Mouse (Mus musculus) MEL (cell line): ENCODE measurements around the gene Dusp22. TPM values are rescaled to one million over a fixed set of nuclear protein-coding genes. Genes with fewer than 3 reads are reported as not detected.

Source experiments
- DNase-seq: peaks from one replicate; pipeline ENCODE4 v3.0.0; 2011; ENCODE audit warnings: low read depth, low spot score
- H3K27ac ChIP-seq: 2 replicates; pipeline ENCODE4 v1.5.1; 2012; ENCODE audit warnings: low read depth, mild to moderate bottlenecking, control low read depth, low read length, moderate library complexity; ENCODE audit not compliant: control insufficient read depth
- H3K27me3 ChIP-seq, 2 experiments: fragments of 150-350 bp in 1 of 2; sonication (generic) in 1 of 2; 2 replicates each; pipeline ENCODE4 v1.6.1; 2012; ENCODE audit warnings: low read length in 2 of 2, mild to moderate bottlenecking in 2 of 2, improper control_type of control experiment in 1 of 2, moderate library complexity in 1 of 2; ENCODE audit not compliant: insufficient read depth in 2 of 2, control insufficient read depth in 1 of 2
- H3K36me3 ChIP-seq, 2 experiments: 2 replicates each; pipeline ENCODE4 v1.6.1; 2012 to 2014; ENCODE audit warnings: low read length in 2 of 2, improper control_type of control experiment in 1 of 2, inconsistent platforms in 1 of 2, mild to moderate bottlenecking in 1 of 2; ENCODE audit not compliant: insufficient read depth in 2 of 2, control insufficient read depth in 1 of 2
- H3K4me1 ChIP-seq, 2 experiments: fragments of 150-350 bp in 1 of 2; sonication (generic) in 1 of 2; 2 replicates each; pipeline ENCODE4 v1.6.1; 2012; ENCODE audit warnings: low read length in 2 of 2, improper control_type of control experiment in 1 of 2, mild to moderate bottlenecking in 1 of 2; ENCODE audit not compliant: insufficient read depth in 2 of 2, control insufficient read depth in 1 of 2
- H3K4me3 ChIP-seq, 2 experiments: fragments of 150-350 bp in 1 of 2; sonication (generic) in 1 of 2; 2 replicates each; pipeline ENCODE4 v1.5.1; 2012; ENCODE audit warnings: low read depth in 2 of 2, low read length in 2 of 2, mild to moderate bottlenecking in 2 of 2, moderate library complexity in 2 of 2, control low read depth in 1 of 2, improper control_type of control experiment in 1 of 2; ENCODE audit not compliant: control insufficient read depth in 1 of 2, insufficient read depth in 1 of 2
- H3K79me2 ChIP-seq: 2 replicates; pipeline ENCODE4 v1.6.1; 2012; ENCODE audit warnings: mild to moderate bottlenecking, low read length, moderate library complexity; ENCODE audit not compliant: control insufficient read depth, poor library complexity, insufficient read depth
- H3K9ac ChIP-seq: 2 replicates; pipeline ENCODE4 v1.6.1; 2012; ENCODE audit warnings: low read depth, mild to moderate bottlenecking, control low read depth, low read length, moderate library complexity; ENCODE audit not compliant: control insufficient read depth, poor library complexity, severe bottlenecking
- H3K9me3 ChIP-seq: fragments of 150-350 bp; sonication (generic); replicated peaks from 2 replicates; pipeline ENCODE4 v1.6.1; 2012; ENCODE audit warnings: mild to moderate bottlenecking, low read length, improper control_type of control experiment, moderate library complexity; ENCODE audit not compliant: insufficient read depth
- CHD2 ChIP-seq: IDR thresholded peaks from 2 replicates; pipeline ENCODE4 v1.6.1; 2011; ENCODE audit warnings: low read length, improper control_type of control experiment
- EP300 ChIP-seq, 2 experiments: IDR thresholded peaks; 2 replicates each; pipeline ENCODE4 v1.6.1; 2011; ENCODE audit warnings: improper control_type of control experiment in 2 of 2, low read length in 2 of 2, low read depth in 1 of 2, mild to moderate bottlenecking in 1 of 2
- GATA1 ChIP-seq: IDR thresholded peaks from 2 replicates; pipeline ENCODE4 v1.6.1; 2011; ENCODE audit warnings: low read depth, low read length, improper control_type of control experiment
- HCFC1 ChIP-seq: IDR thresholded peaks from 2 replicates; pipeline ENCODE4 v1.6.1; 2012; ENCODE audit warnings: low read depth, mild to moderate bottlenecking, inconsistent platforms, low read length, improper control_type of control experiment, moderate library complexity
- JUND ChIP-seq: IDR thresholded peaks from 2 replicates; pipeline ENCODE4 v1.6.1; 2011; ENCODE audit warnings: low read depth, mild to moderate bottlenecking, improper control_type of control experiment, low read length
- MAFK ChIP-seq: IDR thresholded peaks from 2 replicates; pipeline ENCODE4 v1.6.1; 2011; ENCODE audit warnings: low read depth, mild to moderate bottlenecking, low read length, improper control_type of control experiment, borderline replicate concordance
- MEF2A ChIP-seq: IDR thresholded peaks from 2 replicates; pipeline ENCODE4 v1.6.1; 2014; ENCODE audit warnings: low read depth, mild to moderate bottlenecking, inconsistent platforms, low read length, improper control_type of control experiment; ENCODE audit not compliant: poor library complexity, insufficient replicate concordance, severe bottlenecking; ENCODE audit errors: extremely low read depth
- MXI1 ChIP-seq: IDR thresholded peaks from 2 replicates; pipeline ENCODE4 v1.6.1; 2011; ENCODE audit warnings: mild to moderate bottlenecking, low read depth, low read length, improper control_type of control experiment
- NRF1 ChIP-seq: IDR thresholded peaks from 2 replicates; pipeline ENCODE4 v1.6.1; 2014; ENCODE audit warnings: low read depth, mild to moderate bottlenecking, inconsistent platforms, low read length, improper control_type of control experiment, moderate library complexity; ENCODE audit not compliant: poor library complexity, insufficient read depth, severe bottlenecking
- POLR2AphosphoS2 ChIP-seq: IDR thresholded peaks from 2 replicates; pipeline ENCODE4 v1.6.1; 2011; ENCODE audit warnings: low read length, improper control_type of control experiment
- POLR2AphosphoS5 ChIP-seq: IDR thresholded peaks from 2 replicates; pipeline ENCODE4 v1.6.1; 2012; ENCODE audit warnings: low read depth, borderline replicate concordance, mild to moderate bottlenecking, inconsistent platforms, low read length, moderate library complexity, mixed read lengths
- RAD21 ChIP-seq: IDR thresholded peaks from 2 replicates; pipeline ENCODE4 v1.6.1; 2011; ENCODE audit warnings: mild to moderate bottlenecking, low read depth, low read length, improper control_type of control experiment
- RCOR1 ChIP-seq: IDR thresholded peaks from 2 replicates; pipeline ENCODE4 v1.6.1; 2012; ENCODE audit warnings: low read depth, mild to moderate bottlenecking, inconsistent platforms, low read length, improper control_type of control experiment
- SIN3A ChIP-seq: IDR thresholded peaks from 2 replicates; pipeline ENCODE4 v1.6.1; 2012; ENCODE audit warnings: low read length, improper control_type of control experiment, inconsistent platforms
- SMC3 ChIP-seq: IDR thresholded peaks from 2 replicates; pipeline ENCODE4 v1.6.1; 2011; ENCODE audit warnings: low read depth, low read length, improper control_type of control experiment
- TAL1 ChIP-seq: IDR thresholded peaks from 2 replicates; pipeline ENCODE4 v1.6.1; 2012; ENCODE audit warnings: mild to moderate bottlenecking, inconsistent platforms, low read length, moderate library complexity, mixed read lengths
- TBP ChIP-seq: IDR thresholded peaks from 2 replicates; pipeline ENCODE4 v1.8.0; 2011; ENCODE audit warnings: low read depth, low read length, improper control_type of control experiment
- UBTF ChIP-seq: IDR thresholded peaks from 2 replicates; pipeline ENCODE4 v1.6.1; 2012; ENCODE audit warnings: low read depth, mild to moderate bottlenecking, inconsistent platforms, low read length, improper control_type of control experiment, moderate library complexity, borderline replicate concordance; ENCODE audit not compliant: insufficient read depth
- USF1 ChIP-seq: IDR thresholded peaks from 2 replicates; pipeline ENCODE4 v1.6.1; 2014; ENCODE audit warnings: low read depth, mild to moderate bottlenecking, inconsistent platforms, low read length, improper control_type of control experiment, moderate library complexity
- ZC3H11A ChIP-seq: IDR thresholded peaks from 2 replicates; pipeline ENCODE4 v1.6.1; 2012; ENCODE audit warnings: low read depth, mild to moderate bottlenecking, inconsistent platforms, low read length, improper control_type of control experiment
- polyA plus RNA-seq, 2 experiments: library from polyadenylated mRNA; stranded (reverse) in 1 of 2; unstranded in 1 of 2; fragments of >175 nt in 1 of 2; fragments of >200 nt in 1 of 2; gene quantifications; 2 replicates each; pipeline versions ENCODE4 v1.2.1 to v1.2.4; 2012; ENCODE audit warnings: low replicate concordance in 2 of 2, low read depth in 1 of 2; ENCODE audit not compliant: insufficient read length in 2 of 2, insufficient read depth in 1 of 2, missing spikeins in 1 of 2
- total RNA-seq: library from RNA; depleted of rRNA; stranded (reverse); fragments of 300-350 nt; gene quantifications from 2 replicates; pipeline ENCODE4 v1.2.3, GENCODE M21; 2012

Gene Dusp22
- total and polyA plus RNA-seq, 3 experiments = not detected

DNA sequence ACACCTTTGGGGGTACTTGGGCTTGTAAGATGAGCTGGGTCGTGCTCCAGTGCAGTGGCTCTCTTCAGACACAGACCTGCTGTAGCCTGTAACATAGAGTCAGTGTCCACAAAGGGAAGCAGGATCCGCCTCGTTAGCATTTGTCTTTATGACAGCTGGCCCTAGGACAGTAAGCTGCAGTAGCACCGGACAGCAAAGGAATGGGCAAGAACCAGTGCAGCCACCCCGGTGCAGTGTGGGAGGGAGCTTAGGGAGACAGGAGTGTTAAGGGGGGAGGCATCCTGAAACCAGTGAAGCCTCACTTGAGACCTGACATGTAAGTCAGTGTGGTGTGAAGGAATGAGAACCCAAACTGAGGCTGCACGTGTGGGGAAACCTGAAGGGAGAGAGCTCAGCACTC is 52.5 kb downstream of the Dusp22 start:
- no peak for DNase-seq
- Histone ChIP-seq H3K36me3 (no peaks in the 10 kb centered on the region), H3K79me2 (no peaks in the 10 kb centered on the region), H3K27ac (no peak overlapping the region)
- no peak for TF ChIP-seq CHD2
- no peak for TF ChIP-seq TAL1
- no peak for TF ChIP-seq RAD21
- no peak for TF ChIP-seq EP300 (IDR thresholded peaks at IDR 0.05; ENCODE audit: low read depth in 1 of 2, low read length in 2 of 2)
- TF ChIP-seq, all 39 proteins: peak for 0
- H3K4me1 ChIP-seq = no peaks in the 10 kb centered on the region
- H3K9ac ChIP-seq = no peak overlapping the region
- no peak overlapping the region for H3K4me3 ChIP-seq
- H3K9me3 ChIP-seq = no peaks in the 10 kb centered on the region
- no peaks in the 10 kb centered on the region for H3K27me3 ChIP-seq

DNA sequence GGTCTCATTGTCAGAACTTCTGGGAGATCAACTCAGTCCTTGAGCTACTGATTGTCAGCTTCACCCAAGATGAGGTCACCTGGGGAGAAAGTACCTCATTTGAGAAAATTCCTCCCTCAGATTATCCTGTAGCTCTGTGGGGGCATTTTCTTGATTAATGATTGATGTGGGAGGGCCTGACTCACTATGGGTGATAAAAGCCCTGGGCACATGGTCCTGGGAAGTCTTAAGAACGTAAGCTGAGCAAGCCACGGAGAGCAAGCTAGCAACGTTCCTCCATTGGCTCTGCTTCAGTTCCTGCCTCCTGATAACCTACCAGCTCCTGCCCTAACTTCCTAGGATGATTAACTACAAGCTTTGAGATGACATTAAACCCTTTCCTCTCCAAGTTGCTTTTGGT is 53.8 kb downstream of the Dusp22 start:
- Histone ChIP-seq H3K4me1 (no peaks in the 10 kb centered on the region), H3K9me3 (no peaks in the 10 kb centered on the region), H3K79me2 (no peaks in the 10 kb centered on the region), H3K36me3 (no peaks in the 10 kb centered on the region)
- no peak for DNase-seq
- TF ChIP-seq MXI1 (no peak), TBP (no peak), POLR2AphosphoS5 (no peak), HCFC1 (no peak)
- TF ChIP-seq, all 39 proteins: peak for 0
- Histone ChIP-seq H3K27ac (no peak overlapping the region), H3K27me3 (no peaks in the 10 kb centered on the region), H3K9ac (no peak overlapping the region), H3K4me3 (no peak overlapping the region)

DNA sequence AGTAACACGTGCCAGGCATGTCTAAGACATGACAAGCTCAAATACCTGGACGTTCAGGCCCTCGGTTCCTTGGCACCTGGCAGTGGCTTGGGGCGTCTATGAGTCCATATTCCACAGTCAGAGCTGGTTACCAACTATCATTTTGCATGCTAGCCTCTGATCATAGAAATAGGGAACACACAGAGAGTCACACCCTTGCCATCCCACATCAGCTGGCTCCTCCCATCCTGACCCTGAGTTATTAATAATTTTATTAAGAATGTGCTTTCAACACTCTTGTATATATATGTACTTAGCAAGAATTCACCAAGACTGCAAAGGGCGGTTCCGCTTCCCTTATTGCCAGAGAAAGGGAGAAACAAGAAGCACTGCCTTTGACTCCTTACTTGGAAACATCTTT is 54.8 kb downstream of the Dusp22 start:
- H3K27ac ChIP-seq = no peak overlapping the region
- DNase-seq = no peak

DNA sequence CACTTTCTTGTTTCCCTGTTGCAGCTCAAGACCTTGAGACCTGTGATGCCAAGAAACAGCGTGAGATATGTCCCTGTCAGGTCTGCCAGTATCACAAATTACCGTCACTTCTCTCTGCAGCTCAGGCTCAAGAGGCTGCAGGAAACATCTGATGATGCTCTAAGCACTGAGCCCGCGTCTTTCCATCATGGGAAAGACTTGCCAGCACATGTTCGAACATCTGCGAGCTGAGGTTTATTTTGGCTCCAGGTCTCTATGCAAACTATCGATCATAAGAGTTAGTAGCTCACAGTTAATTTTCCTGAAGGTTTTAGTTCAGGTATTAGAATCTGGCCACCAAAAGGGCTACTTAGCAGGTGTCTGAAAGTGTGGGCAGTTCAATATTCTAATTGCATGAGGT is 55.3 kb downstream of the Dusp22 start:
- no peak for DNase-seq
- H3K4me3 ChIP-seq = no peak overlapping the region
- no peak for TF ChIP-seq UBTF
- TF ChIP-seq NRF1 = no peak
- no peak for TF ChIP-seq EP300 (IDR thresholded peaks at IDR 0.05; ENCODE audit: low read depth in 1 of 2, low read length in 2 of 2)
- no peak for TF ChIP-seq SMC3
- TF ChIP-seq ZC3H11A = no peak
- no peak for TF ChIP-seq RCOR1
- no peak for TF ChIP-seq MEF2A
- no peak for TF ChIP-seq POLR2AphosphoS2
- no peak for TF ChIP-seq SIN3A
- no peak for TF ChIP-seq MAFK
- TF ChIP-seq GATA1 = no peak
- no peaks in the 10 kb centered on the region for H3K9me3 ChIP-seq
- H3K36me3 ChIP-seq = no peaks in the 10 kb centered on the region
- H3K4me1 ChIP-seq = no peaks in the 10 kb centered on the region
- H3K9ac ChIP-seq = no peak overlapping the region
- no peaks in the 10 kb centered on the region for H3K27me3 ChIP-seq
- H3K27ac ChIP-seq = no peak overlapping the region
- H3K79me2 ChIP-seq = no peaks in the 10 kb centered on the region

More for the DNA sequence above, 54.8 kb downstream of the Dusp22 start:
- Histone ChIP-seq H3K36me3 (no peaks in the 10 kb centered on the region), H3K4me3 (no peak overlapping the region), H3K9me3 (no peaks in the 10 kb centered on the region), H3K4me1 (no peaks in the 10 kb centered on the region)
- TF ChIP-seq POLR2AphosphoS2 = no peak
- no peak for TF ChIP-seq HCFC1
- TF ChIP-seq USF1 = no peak
- TF ChIP-seq JUND = no peak
- TF ChIP-seq, all 39 proteins: peak for 0
- Histone ChIP-seq H3K27me3 (no peaks in the 10 kb centered on the region), H3K79me2 (no peaks in the 10 kb centered on the region), H3K9ac (no peak overlapping the region)
